Mouse (Mus musculus) heart, embryonic 13.5 days (tissue): ENCODE measurements at regions not wholly inside any gene's neighbourhood (a gene's known extent, or its start where the extent isn't known, plus 50 kb on each side); places are given as distances from the start of the nearest gene placed in this dataset.

Source experiments
- ATAC-seq: fragments of 200-750 bp; cut with Nextera tagmentation; 2 replicates; pipeline ENCODE4 v1.8.0; 2017; ENCODE audit warnings: moderate TSS enrichment; ENCODE audit not compliant: insufficient number of reproducible peaks, low FRiP score, low TSS enrichment; ENCODE audit errors: extremely low read depth
- H3K27ac ChIP-seq: fragments of 300-500 bp; sonication (generic); replicated peaks from 2 replicates; pipeline ENCODE4 v1.5.1; 2015; ENCODE audit warnings: moderate library complexity, mild to moderate bottlenecking, inconsistent platforms
- H3K27me3 ChIP-seq: fragments of 300-500 bp; sonication (generic); replicated peaks from 2 replicates; pipeline ENCODE4 v1.6.1; 2015; ENCODE audit warnings: mild to moderate bottlenecking, inconsistent platforms
- H3K36me3 ChIP-seq: fragments of 300-500 bp; sonication (generic); 2 replicates; pipeline ENCODE4 v1.6.1; 2015; ENCODE audit warnings: mild to moderate bottlenecking, inconsistent platforms
- H3K4me1 ChIP-seq: fragments of 300-500 bp; sonication (generic); 2 replicates; pipeline ENCODE4 v1.6.1; 2015; ENCODE audit warnings: inconsistent platforms
- H3K4me2 ChIP-seq: fragments of 300-500 bp; sonication (generic); 2 replicates; pipeline ENCODE4 v1.6.1; 2015; ENCODE audit warnings: inconsistent platforms, mild to moderate bottlenecking, moderate library complexity
- H3K4me3 ChIP-seq: fragments of 300-500 bp; sonication (generic); 2 replicates; pipeline ENCODE4 v1.5.1; 2015; ENCODE audit warnings: moderate library complexity, mild to moderate bottlenecking, inconsistent platforms
- H3K9ac ChIP-seq: fragments of 300-500 bp; sonication (generic); 2 replicates; pipeline ENCODE4 v1.6.1; 2015; ENCODE audit warnings: inconsistent platforms, mild to moderate bottlenecking, moderate library complexity
- H3K9me3 ChIP-seq: fragments of 300-500 bp; sonication (generic); 2 replicates; pipeline ENCODE4 v1.6.1; 2016; ENCODE audit warnings: inconsistent platforms
- WGBS: fragments of 180-500 bp; shearing (Covaris S2); methylation state at CpG from one replicate; pipeline ENCODE4 v1.1.7; 2015; ENCODE audit warnings: mixed read lengths; 5-methylcytosine and 5-hydroxymethylcytosine counted together

DNA sequence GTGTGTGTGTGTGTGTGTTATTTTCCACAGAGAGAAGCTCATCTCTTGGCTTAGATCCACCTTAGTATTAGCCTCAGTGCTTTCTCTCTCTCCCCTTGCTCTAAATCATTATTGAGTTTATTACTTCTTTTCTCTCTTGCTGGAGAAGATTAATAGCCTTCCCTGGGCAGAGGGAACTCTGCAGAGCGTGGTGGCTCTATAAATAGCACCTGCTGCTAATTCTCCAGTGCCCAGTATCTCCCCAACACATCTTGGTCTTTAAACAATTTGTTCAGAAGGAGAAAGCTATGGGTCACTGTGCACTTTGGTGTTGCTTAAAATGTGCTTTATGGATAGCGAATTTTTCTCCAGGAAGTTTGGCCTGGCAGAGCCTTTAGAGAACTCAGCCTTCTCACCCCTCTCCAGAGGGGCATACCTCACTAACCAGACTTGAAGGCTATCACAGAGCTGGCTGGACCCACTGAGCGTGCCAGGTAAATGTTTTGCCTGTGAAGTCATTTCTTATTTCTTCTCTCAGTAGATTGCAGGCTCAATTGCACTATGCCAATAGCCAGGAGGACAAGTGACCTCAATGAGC lies 86.8 kb upstream of the Rab11fip2 start:
- H3K4me2 ChIP-seq, result no peak overlapping the region
- H3K4me1 ChIP-seq, result peaks cover 13% of the 10 kb centered on the region
- H3K36me3 ChIP-seq, result no peaks in the 10 kb centered on the region
- 41% methylated on average over 3 of the region's 3 CpGs for WGBS
- no peaks in the 10 kb centered on the region for H3K9me3 ChIP-seq
- ATAC-seq, result no peak
- H3K9ac ChIP-seq, result no peak overlapping the region
- H3K27me3 ChIP-seq, result no peaks in the 10 kb centered on the region
- no peak overlapping the region for H3K27ac ChIP-seq
- no peak overlapping the region for H3K4me3 ChIP-seq

GRCm38 (mm10) chr19:60029720-60030119 lies 86.3 kb upstream of the Rab11fip2 start:
- Histone ChIP-seq H3K9ac (no peak overlapping the region), H3K9me3 (no peaks in the 10 kb centered on the region), H3K36me3 (no peaks in the 10 kb centered on the region), H3K27me3 (no peaks in the 10 kb centered on the region), H3K27ac (no peak overlapping the region), H3K4me1 (peaks cover 13% of the 10 kb centered on the region), H3K4me3 (no peak overlapping the region), H3K4me2 (no peak overlapping the region)
- WGBS, result 62% methylated on average over 4 of the region's 4 CpGs
- no peak for ATAC-seq

DNA sequence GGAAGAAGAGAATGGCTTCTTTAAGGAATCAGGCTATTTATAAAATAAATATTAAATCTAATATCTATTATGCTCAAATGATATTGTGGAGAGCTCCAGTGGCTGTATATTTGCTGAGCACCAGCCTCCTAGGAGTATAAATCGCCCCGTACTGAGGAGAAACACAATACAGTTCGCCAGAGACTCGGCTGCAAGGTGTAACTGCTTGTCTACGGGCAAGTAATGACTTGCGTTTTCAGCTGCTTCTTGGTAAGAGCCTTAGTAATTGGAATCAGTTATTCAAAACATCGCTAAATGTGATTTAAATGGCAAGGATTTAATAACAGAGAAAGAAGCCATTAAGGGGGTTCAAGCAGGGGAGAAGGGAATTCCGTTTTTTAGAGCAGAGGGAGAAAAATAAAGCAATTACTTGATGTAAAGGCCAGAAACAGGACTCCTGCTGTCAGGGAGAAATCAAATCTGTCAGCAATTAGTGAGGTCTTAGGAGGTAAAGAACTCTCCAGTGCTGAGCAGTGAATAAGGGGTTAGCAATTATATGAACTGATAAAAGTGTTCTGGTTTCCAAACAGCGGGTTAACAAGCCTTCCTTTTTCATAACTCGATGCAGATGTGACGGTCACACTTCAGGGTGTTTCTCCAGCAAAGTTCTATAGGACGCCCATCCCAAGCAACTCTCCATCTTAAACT lies 72.3 kb upstream of the Rab11fip2 start:
- WGBS, result 61% methylated on average over 12 of the region's 12 CpGs
- Histone ChIP-seq H3K9ac (no peak overlapping the region), H3K36me3 (no peaks in the 10 kb centered on the region), H3K9me3 (no peaks in the 10 kb centered on the region), H3K4me2 (no peak overlapping the region), H3K4me3 (no peak overlapping the region), H3K27ac (no peak overlapping the region), H3K27me3 (no peaks in the 10 kb centered on the region), H3K4me1 (no peaks in the 10 kb centered on the region)
- ATAC-seq, result no peak

- Histone ChIP-seq H3K4me3 (no peak overlapping the region), H3K27me3 (no peaks in the 10 kb centered on the region), H3K9ac (no peak overlapping the region), H3K9me3 (no peaks in the 10 kb centered on the region), H3K27ac (no peak overlapping the region), H3K36me3 (no peaks in the 10 kb centered on the region), H3K4me2 (no peak overlapping the region), H3K4me1 (no peaks in the 10 kb centered on the region)
- no peak for ATAC-seq
- 79% methylated on average over 1 of the region's 1 CpGs for WGBS
Measured at GRCm38 (mm10) chr19:59995557-59995956, 52.1 kb upstream of the Rab11fip2 start.
